Mouse (Mus musculus) lung, postnatal 0 days (tissue): Measurements from ENCODE around the gene Aipl1.

Experiments
- CTCF ChIP-seq: IDR thresholded peaks from 2 replicates; pipeline ENCODE4 v1.5.1; 2016; ENCODE audit warnings: antibody characterized with exemption, mild to moderate bottlenecking
- EP300 ChIP-seq: IDR thresholded peaks from 2 replicates; pipeline ENCODE4 v1.6.1; 2016; ENCODE audit warnings: antibody characterized with exemption, mild to moderate bottlenecking, control low read depth

DNA sequence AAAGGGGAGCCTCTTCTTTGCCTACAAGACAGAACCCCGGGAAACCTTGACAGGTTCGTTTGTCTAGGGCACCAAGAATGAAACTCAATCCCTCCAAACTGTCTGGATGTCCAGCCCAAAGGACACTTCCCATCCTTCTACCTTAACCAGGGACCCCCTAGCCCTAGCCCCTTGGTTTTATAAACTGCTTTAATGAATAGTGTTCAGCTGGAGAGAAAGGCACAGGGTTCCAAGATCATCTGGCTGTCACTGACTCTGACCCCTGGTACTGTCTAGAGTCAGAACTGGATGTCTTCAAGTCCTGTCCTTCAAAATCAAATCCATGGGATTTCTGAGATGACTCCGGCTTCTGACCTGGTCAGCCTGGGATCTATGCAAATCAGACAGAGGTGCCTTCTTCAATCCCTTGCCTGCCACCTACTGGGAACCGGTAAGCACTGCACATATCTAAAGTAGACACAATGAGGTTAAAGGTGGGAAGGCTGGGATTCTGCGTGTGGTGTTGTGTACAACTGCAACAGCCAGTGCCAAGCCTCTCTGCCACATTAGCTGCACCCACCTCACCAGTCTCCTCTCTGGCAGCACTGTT, 13.0 kb downstream of the Aipl1 start:
- TF ChIP-seq CTCF, result peak; percentile 89
- TF ChIP-seq EP300, result no peak
